Mouse (Mus musculus) thymus, postnatal 14 days (tissue): Measurements from ENCODE around the gene Ptov1.

Experiments
- DNase-seq: peaks from one replicate; pipeline ENCODE4 v3.0.0; 2021

Ptov1 gene

GRCm38 (mm10) chr7:44836423-44837053 lies 33.0 kb downstream of the Ptov1 start:
- DNase-seq = no peak

GRCm38 (mm10) chr7:44836016-44836404 lies 33.6 kb downstream of the Ptov1 start:
- no peak for DNase-seq

- DNase-seq = no peak
These were observed 34.1 kb downstream of the Ptov1 start for GRCm38 (mm10) chr7:44835373-44836015.

GRCm38 (mm10) chr7:44832763-44833162 lies 36.8 kb downstream of the Ptov1 start:
- no peak for DNase-seq

- no peak for DNase-seq
These were observed 40.9 kb downstream of the Ptov1 start for GRCm38 (mm10) chr7:44828706-44829105.

- no peak for DNase-seq
These were observed 42.8 kb downstream of the Ptov1 start for GRCm38 (mm10) chr7:44826771-44827170.

- DNase-seq = peak; percentile 86
These were observed 44.7 kb downstream of the Ptov1 start for GRCm38 (mm10) chr7:44824872-44825271.

- no peak for DNase-seq
These were observed 46.2 kb downstream of the Ptov1 start for GRCm38 (mm10) chr7:44823409-44823808.

- no peak for DNase-seq
These were observed 47.7 kb downstream of the Ptov1 start for GRCm38 (mm10) chr7:44821666-44822448.

GRCm38 (mm10) chr7:44820525-44820924 lies 49.1 kb downstream of the Ptov1 start:
- DNase-seq = no peak

- peak; percentile 2 for DNase-seq
These were observed 49.7 kb downstream of the Ptov1 start for GRCm38 (mm10) chr7:44819863-44820262.

GRCm38 (mm10) chr7:44819391-44819790 lies 50.2 kb downstream of the Ptov1 start:
- DNase-seq = peak; percentile 1

GRCm38 (mm10) chr7:44818751-44819235 lies 50.8 kb downstream of the Ptov1 start:
- no peak for DNase-seq

GRCm38 (mm10) chr7:44818164-44818563 lies 51.4 kb downstream of the Ptov1 start:
- peak; percentile 2 for DNase-seq

- no peak for DNase-seq
These were observed 52.1 kb downstream of the Ptov1 start for GRCm38 (mm10) chr7:44817441-44817840.

- no peak for DNase-seq
These were observed 53.0 kb downstream of the Ptov1 start, which contains the start of gene Atf5 for GRCm38 (mm10) chr7:44816470-44817021. Gene Atf5 (minus strand): TSS chr7:44816658.

GRCm38 (mm10) chr7:44815721-44816469 lies 53.7 kb downstream of the Ptov1 start, which contains the start of the genes Nup62 and Il4i1:
Gene Nup62 (plus strand): TSS chr7:44816088.
Gene Il4i1 (plus strand): TSS chr7:44816387.
- peak; percentile 100 for DNase-seq

GRCm38 (mm10) chr7:44814952-44815553 lies 54.5 kb downstream of the Ptov1 start:
- DNase-seq = peak; percentile 43

GRCm38 (mm10) chr7:44814423-44814822 lies 55.2 kb downstream of the Ptov1 start:
- DNase-seq = no peak

GRCm38 (mm10) chr7:44813985-44814384 lies 55.6 kb downstream of the Ptov1 start:
- DNase-seq = no peak
